Mouse (Mus musculus) megakaryocyte, adult 5-6 weeks (primary cell): ENCODE results near the gene Pik3c2b. TPM values are rescaled to one million over a fixed set of nuclear protein-coding genes. Genes with fewer than 3 reads are reported as not detected.

Experiments
- ATAC-seq: 2 replicates; pipeline ENCODE4 v1.8.0; 2016; ENCODE audit warnings: mild to moderate bottlenecking, inconsistent platforms; ENCODE audit not compliant: poor library complexity, severe bottlenecking
- total RNA-seq, 2 experiments: library from RNA; stranded (forward) in 1 of 2; stranded (reverse) in 1 of 2; fragments of 153-499, 151-499 nt in 1 of 2; fragments of 221-1000, 200-1000 nt in 1 of 2; gene quantifications; 2 replicates each; pipeline versions ENCODE4 v1.2.3 to v1.2.4; 2015 to 2017

Gene Pik3c2b
- total RNA-seq, 2 experiments from 2014 or later, result 0.48 to 0.67 TPM

- ATAC-seq, result peak; percentile 63
Observed at GRCm38 (mm10) chr1:133070157-133070556, 24.7 kb downstream of the Pik3c2b start.

DNA sequence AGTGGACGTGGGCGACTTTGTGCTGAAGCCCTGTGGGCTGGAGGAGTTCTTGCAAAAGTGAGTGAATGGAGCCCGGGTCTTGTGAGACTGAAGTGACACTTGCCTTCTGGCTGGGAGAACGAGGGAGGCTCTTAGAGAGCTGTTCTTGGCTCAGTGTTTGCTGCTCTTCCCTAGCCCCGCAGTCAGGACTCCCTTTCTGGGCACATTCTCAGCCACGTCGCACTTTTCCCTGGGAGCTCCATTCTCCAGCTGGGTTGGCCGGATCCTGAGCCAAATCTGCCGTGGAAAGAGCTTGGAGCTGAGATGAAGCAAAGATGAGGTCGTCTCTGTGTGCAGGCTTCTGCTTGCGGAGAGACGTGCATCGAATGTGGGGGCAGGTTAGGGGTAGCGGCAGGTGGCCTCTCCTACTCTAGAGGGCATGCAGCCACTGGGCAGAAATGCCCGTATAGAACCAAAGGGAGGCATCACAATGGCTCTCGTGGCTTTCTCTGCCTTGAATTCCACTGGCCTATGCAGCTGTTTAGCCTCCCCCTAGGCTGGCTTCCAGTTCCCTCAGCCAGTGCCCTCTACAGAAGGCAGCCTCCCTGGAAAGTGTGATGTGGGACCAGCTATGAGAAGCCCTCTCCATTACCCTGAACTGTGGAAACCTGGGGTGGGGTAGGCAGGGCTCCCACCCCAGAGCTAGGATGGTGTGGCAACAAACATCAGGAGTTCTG lies 26.4 kb downstream of the Pik3c2b start:
- no peak for ATAC-seq

DNA sequence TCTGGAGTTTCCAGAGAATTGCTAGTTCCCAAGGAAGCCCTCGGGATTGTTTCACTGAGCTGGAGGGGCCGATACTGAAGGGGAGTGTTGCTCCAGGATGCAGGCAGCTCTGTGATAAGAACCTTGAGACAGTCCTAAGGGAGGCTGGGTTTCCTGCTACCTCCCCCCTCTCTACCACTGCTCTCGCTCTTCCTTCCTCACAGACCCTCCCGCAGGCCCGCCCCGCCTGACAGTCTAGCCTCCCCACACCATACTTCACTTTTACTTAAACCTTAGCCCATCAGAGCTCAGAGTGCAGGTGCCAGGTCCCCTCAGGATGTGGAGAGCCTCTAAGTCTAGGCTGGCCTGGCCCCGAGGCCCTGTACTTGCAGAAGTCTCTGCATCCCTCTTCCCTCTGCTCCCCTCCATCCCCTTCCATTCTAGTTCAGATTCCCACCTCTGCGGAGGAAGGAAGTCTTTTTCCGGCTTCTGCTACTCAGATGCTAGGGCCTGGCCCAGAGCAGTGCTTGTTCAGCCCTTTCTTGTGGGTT lies 27.9 kb downstream of the Pik3c2b start:
- ATAC-seq, result peak; percentile 22; the same call in 1 of the 2 replicates

GRCm38 (mm10) chr1:133074541-133074940 lies 29.1 kb downstream of the Pik3c2b start:
- no peak for ATAC-seq

- ATAC-seq, result no peak
Observed at GRCm38 (mm10) chr1:133075651-133076400, 30.4 kb downstream of the Pik3c2b start.

DNA sequence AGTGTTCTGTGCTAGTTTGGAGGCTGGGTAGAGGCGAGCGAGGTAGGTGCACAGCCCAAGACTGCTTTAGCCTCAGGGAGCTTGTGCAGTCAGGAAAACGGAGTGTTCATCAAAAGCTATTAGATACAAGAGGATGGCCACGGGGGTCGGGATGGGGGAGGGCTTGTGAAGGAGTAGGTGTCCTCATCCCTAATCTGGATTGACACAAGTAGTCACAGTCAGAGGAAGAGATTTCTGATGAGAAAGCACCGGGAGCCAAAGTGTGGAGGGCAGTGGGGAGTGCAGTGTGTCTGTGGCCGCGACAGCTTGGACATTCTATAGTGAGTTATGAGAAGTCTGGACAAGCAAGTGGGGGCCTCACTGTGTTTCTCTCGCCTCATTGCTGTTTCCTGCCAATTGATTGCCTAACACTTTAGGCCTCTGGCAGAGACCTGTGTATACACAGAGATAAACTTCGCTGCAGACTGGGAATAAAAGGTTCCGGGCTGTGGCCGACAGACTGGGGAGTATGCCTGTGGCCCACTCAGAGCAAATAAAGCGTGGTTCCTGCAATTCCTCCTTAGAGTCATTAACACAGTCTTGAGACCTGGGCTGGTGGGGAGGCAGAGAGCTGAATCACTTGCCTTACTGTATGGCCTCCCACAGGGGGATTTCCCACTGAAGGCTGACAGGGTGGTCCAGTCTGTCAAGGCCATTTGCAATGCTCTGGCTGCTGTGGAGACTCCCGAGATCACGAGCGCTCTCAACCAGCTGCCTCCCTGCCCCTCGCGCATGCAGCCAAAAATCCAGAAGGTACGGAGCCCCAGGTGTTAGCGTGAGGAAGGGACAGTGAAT lies 31.4 kb downstream of the Pik3c2b start:
- no peak for ATAC-seq

DNA sequence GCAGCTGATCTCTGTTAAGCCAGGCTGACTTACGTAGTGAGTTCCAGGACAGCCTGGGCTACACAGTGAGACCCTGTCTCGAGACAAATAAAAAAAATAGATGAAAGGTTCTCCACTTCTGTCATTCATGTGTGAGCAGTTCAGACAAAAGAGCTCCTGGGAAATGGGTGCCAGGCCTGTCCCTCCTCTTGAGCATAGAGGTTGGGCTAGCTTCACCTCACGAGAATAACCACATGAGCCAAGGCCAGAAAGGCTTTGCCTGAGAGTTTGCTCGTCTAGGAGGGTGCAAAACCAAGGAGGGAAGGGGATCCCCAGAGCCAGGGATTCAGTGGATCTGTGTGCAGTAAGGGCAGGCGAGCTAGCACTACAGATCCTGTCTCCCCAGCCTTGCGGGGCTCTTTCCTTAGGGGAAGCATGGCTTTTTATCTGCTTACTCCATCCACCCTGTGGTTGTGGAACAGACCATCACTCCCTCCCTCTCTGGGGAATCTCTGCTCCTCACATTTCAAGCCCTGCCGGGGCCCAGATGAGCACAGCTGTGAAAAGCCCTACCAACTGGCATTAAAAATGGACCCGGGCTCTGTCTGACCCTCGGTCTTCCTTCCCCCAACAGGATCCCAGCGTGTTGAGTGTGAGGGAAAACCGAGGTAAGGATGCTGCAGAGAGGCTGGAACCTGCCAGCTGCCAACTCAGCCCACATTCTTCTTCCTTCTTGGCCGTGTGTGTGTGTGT lies 32.3 kb downstream of the Pik3c2b start:
- no peak for ATAC-seq

DNA sequence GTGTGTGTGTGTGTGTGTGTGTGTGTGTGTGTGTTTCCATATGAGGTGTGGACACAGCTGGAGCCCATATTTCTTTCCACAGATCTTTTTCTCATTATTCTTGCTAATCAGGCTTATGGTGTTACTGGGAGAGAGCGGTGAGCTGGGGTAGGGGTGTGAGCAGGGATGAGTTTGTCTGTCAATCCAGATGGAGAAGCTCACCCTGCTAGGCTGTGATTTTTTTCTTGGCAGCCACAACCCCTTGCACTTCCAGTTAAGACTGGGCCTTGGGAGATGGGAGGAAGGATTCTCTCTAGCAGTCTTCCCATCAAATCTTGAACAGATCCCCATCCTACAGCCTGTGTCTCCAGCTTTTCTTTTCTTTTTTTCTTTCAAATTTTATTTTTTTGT lies 32.9 kb downstream of the Pik3c2b start:
- no peak for ATAC-seq

DNA sequence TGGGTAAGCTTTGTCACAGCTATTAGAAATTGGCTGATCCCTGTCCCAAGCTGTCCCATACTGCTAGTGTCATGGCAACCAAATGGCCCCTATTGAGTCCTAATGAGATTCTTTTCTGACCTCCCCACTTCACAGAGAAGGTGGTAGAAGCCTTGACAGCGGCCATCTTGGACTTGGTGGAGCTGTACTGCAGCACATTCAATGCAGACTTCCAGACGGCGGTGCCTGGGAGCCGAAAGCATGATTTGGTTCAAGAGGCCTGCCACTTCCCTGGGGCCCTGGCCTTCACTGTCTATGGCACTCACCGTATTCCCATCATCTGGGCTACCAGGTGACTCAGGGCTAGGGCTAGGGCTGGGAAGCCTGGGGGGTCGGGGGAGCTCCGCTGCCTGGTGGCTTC lies 34.0 kb downstream of the Pik3c2b start:
- ATAC-seq, result no peak

DNA sequence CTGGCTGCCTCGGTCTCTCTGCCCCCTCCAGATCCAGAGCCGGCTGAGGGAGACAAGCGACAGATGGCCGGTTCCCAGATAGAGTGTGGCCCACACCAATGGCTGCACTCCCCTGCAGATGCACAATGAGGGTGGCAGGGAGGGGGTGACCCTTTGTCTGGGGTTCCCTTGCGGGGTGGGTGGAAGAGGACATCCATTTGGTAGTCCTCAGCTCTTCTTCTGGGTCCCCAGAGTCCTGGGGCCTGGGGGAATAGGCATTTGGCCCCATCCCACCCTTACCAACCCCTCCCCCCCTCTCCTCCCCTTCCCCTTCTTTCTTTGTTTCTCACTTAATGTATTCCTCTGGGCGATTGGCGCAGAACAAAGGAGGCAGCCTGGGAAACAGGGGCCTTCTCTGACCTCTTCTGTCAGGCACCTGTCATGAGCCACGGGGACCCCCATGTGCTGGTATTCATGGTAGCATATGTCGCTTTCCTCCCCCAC lies 34.7 kb downstream of the Pik3c2b start:
- ATAC-seq, result no peak

- ATAC-seq, result no peak
Observed at GRCm38 (mm10) chr1:133080717-133081116, 35.2 kb downstream of the Pik3c2b start.

DNA sequence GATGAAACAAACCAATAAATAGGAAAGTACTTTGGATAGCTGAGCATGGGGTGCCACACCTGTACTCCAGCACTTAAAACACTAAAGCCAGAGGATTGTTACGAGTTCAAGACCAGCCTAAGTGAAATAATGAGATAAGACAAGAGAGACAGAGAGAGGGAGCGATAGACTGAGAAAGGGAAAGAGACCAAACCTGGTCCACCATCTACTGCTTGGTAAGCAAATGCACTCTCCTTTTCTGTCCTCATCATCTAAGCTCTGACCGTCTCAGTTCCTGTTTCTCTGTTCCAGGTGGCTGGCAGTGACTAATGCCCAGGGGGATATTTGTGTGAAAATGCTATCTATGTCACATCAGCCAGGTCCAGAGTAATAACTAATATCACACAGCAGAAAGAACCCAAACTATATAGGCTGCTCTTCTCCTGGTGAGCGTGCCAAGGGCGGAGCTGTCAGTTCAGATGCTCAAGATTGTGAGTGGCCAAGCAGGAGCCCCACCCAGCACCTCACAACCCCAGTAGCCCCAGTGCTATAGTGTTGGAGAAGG lies 37.6 kb downstream of the Pik3c2b start:
- ATAC-seq, result no peak

GRCm38 (mm10) chr1:133083942-133084625 lies 38.6 kb downstream of the Pik3c2b start:
- ATAC-seq, result no peak

- no peak for ATAC-seq
Observed at GRCm38 (mm10) chr1:133084708-133085416, 39.4 kb downstream of the Pik3c2b start.

DNA sequence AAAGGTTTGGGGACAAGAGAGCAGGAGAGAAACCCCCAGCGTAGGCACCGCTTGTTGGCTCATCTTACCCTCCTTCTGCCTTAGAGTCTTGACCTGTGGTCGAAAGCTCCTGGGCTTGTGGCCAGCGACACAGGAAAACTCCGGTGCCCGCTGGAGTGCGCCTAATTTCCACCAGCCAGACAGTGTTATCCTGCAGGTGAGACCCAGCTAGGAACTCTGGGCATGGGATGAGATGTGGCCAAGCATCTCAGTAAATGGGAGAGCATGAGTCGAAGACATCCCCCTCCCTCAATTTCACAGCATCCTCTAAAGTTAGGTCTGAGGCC lies 39.9 kb downstream of the Pik3c2b start:
- no peak for ATAC-seq

GRCm38 (mm10) chr1:133086804-133087203 lies 41.3 kb downstream of the Pik3c2b start:
- no peak for ATAC-seq

- peak; percentile 92 for ATAC-seq
Observed at GRCm38 (mm10) chr1:133087206-133087905, 41.9 kb downstream of the Pik3c2b start.

DNA sequence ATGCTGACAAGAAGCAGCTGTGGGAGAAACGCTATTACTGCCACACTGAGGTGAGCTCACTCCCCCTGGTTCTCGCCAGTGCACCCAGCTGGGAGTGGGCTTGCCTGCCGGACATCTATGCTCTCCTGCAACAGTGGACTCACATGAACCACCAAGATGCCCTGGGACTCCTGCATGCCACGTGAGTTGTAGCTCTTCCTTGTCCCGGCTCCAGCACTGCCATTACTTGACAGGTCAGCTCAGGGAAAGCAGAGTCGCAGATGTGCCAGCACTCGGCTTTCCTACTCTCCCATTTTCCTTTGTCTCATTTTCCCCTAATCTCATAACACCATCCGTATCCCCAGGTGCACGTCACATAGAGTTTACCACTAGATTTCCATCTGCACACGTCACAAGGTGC lies 42.7 kb downstream of the Pik3c2b start:
- ATAC-seq, result no peak
